In the genomic region with DNA sequence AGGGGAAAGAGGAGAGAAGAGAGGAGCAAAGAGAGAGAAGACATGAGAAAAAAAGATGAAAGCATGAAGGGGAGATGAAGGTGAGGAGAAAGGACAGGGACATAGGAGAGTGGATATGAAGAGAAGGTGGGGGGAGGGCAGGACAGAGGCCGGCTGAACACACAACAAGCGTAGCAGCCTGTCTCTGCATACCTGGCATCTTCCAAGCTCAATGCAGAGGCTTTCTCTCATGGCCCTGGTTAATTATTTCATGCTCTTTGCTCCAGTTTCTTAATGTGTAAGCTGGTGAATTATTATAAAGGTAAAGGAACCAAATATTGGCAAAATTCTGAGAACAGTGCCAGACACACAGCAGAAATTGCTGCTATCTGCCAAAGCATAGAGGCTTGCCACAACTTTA, we compare ENCODE assay signal across 30 mouse cellular contexts. TPM values are rescaled to one million over a fixed set of nuclear protein-coding genes. Genes with fewer than 3 reads are reported as not detected.
DNase-seq lines count a peak whose midpoint lies in the region; ATAC-seq and TF ChIP-seq lines count a peak whose summit lies in the region.
"Had no signal": no experiment of that assay in that cellular context is flagged by ENCODE, and none has a peak within 500 bp of the region (broad histone marks: within the 10 kb centered on the region; RNA-seq: fewer than 3 reads in every experiment).

No protein-coding gene starts in this region.

- H3K9me3 ChIP-seq in kidney, embryonic 14.5 days (ENCODE audit: control insufficient read depth, low read length): no peaks in the 10 kb centered on the region
- no peaks in the 10 kb centered on the region for H3K9me3 ChIP-seq in kidney, embryonic 16.5 days (ENCODE audit: low read length)
- H3K9me3 ChIP-seq: embryonic facial prominence, embryonic 10.5 days; embryonic facial prominence, embryonic 13.5 days; G1E; heart, embryonic 10.5 days; heart, embryonic 13.5 days had no signal

- no peak for ATAC-seq in kidney, embryonic 14.5 days (ENCODE audit: low FRiP score, low TSS enrichment)
- ATAC-seq in kidney, embryonic 16.5 days (ENCODE audit: low FRiP score, low TSS enrichment): peak; percentile 79; the same call in 1 of the 2 replicates
- ATAC-seq: forebrain, embryonic 14.5 days; forebrain, postnatal 0 days; hindbrain, postnatal 0 days; Patski had no signal

- no peak overlapping the region for H3K9ac ChIP-seq in kidney, embryonic 14.5 days (ENCODE audit: low read depth, low read length)
- no peak overlapping the region for H3K9ac ChIP-seq in kidney, embryonic 16.5 days (replicated peaks; ENCODE audit: low read length)
- H3K9ac ChIP-seq: embryonic facial prominence, embryonic 13.5 days; forebrain, postnatal 0 days; heart, embryonic 13.5 days; hindbrain, embryonic 14.5 days had no signal

- H3K4me1 ChIP-seq in kidney, embryonic 14.5 days (ENCODE audit: control insufficient read depth, insufficient read depth, low read length): no peaks in the 10 kb centered on the region
- no peaks in the 10 kb centered on the region for H3K4me1 ChIP-seq in kidney, embryonic 16.5 days (ENCODE audit: insufficient read depth, low read length)
- H3K4me1 ChIP-seq in cerebellum, adult 2 months (ENCODE audit: control insufficient read depth, insufficient read depth, low read length): no peaks in the 10 kb centered on the region
- H3K4me1 ChIP-seq: embryonic facial prominence, embryonic 10.5 days; embryonic facial prominence, embryonic 13.5 days; heart, embryonic 10.5 days; heart, embryonic 13.5 days had no signal

- DNase-seq in kidney, adult 18-20 months: peak; percentile 17
- DNase-seq in kidney, adult 8-10 months: peak; percentile 42 to 50
- DNase-seq in kidney, postnatal 36 days: peak; percentile 39 to 64
- DNase-seq in right cerebral cortex, postnatal 14 days: no peak
- no peak for DNase-seq in cerebellum, adult 2 months
- DNase-seq: adrenal gland, postnatal 10 days; adrenal gland, postnatal 36 days; B cell, adult 2 months; cerebellum, adult 11 months; cerebellum, adult 8-10 months; cerebellum, postnatal 36 days; embryo, embryonic 11 days; gastrocnemius, adult 2 months; gastrocnemius, postnatal 14 days; heart, adult 2 months; heart, postnatal 14 days; heart, postnatal 4 days had no signal

- no peak overlapping the region for H3K4me3 ChIP-seq in kidney, embryonic 14.5 days (ENCODE audit: low read length)
- no peak overlapping the region for H3K4me3 ChIP-seq in kidney, embryonic 16.5 days (ENCODE audit: low read length)
- H3K4me3 ChIP-seq in cerebellum, adult 2 months (replicated peaks; ENCODE audit: insufficient read depth, low read depth, low read length): no peak overlapping the region
- H3K4me3 ChIP-seq: embryonic facial prominence, embryonic 10.5 days; embryonic facial prominence, embryonic 13.5 days; gastrocnemius, adult 2 months; heart, adult 2 months; heart, embryonic 10.5 days; heart, embryonic 13.5 days had no signal

- no peak overlapping the region for H3K4me2 ChIP-seq in kidney, embryonic 14.5 days (replicated peaks; ENCODE audit: low read depth, low read length)
- H3K4me2 ChIP-seq in kidney, embryonic 16.5 days (replicated peaks; ENCODE audit: low read depth, low read length): no peak overlapping the region
- H3K4me2 ChIP-seq: embryonic facial prominence, embryonic 13.5 days; heart, embryonic 13.5 days; hindbrain, embryonic 14.5 days had no signal

- no peaks in the 10 kb centered on the region for H3K27me3 ChIP-seq in kidney, embryonic 14.5 days (ENCODE audit: control insufficient read depth, insufficient read depth, low read length)
- no peaks in the 10 kb centered on the region for H3K27me3 ChIP-seq in kidney, embryonic 16.5 days (ENCODE audit: insufficient read depth, low read length)
- H3K27me3 ChIP-seq in cerebellum, adult 2 months (ENCODE audit: control insufficient read depth, insufficient read depth, low read length): no peaks in the 10 kb centered on the region
- H3K27me3 ChIP-seq: CH12.LX; embryonic facial prominence, embryonic 13.5 days; heart, embryonic 13.5 days had no signal

- 49% methylated on average over 2 of the region's 2 CpGs for WGBS in kidney, embryonic 14.5 days
- WGBS in kidney, embryonic 16.5 days: 58% methylated on average over 2 of the region's 2 CpGs
- WGBS in cerebellum, adult 2 months: 62% methylated on average over 2 of the region's 2 CpGs

- TF ChIP-seq POLR2A in cerebellum, adult 2 months (IDR thresholded peaks at IDR 0.05; ENCODE audit: borderline replicate concordance, insufficient read depth, low read length): no peak

- no peak for TF ChIP-seq CTCF in cerebellum, adult 2 months (IDR thresholded peaks at IDR 0.05; ENCODE audit: borderline replicate concordance, insufficient read depth, low read depth, low read length)

- H3K27ac ChIP-seq in kidney, embryonic 14.5 days (ENCODE audit: low read depth, low read length): no peak overlapping the region
- H3K27ac ChIP-seq in kidney, embryonic 16.5 days (ENCODE audit: low read length): no peak overlapping the region
- no peak overlapping the region for H3K27ac ChIP-seq in cerebellum, adult 2 months (ENCODE audit: insufficient read depth, low read length)
- H3K27ac ChIP-seq: embryonic facial prominence, embryonic 10.5 days; embryonic facial prominence, embryonic 13.5 days; gastrocnemius, adult 2 months; heart, adult 2 months; heart, embryonic 10.5 days; heart, embryonic 13.5 days; hindbrain, embryonic 14.5 days; hindbrain, postnatal 0 days had no signal

- no peaks in the 10 kb centered on the region for H3K36me3 ChIP-seq in kidney, embryonic 14.5 days (ENCODE audit: control insufficient read depth, insufficient read depth, low read length)
- no peaks in the 10 kb centered on the region for H3K36me3 ChIP-seq in kidney, embryonic 16.5 days (ENCODE audit: insufficient read depth, low read length)
- H3K36me3 ChIP-seq: embryonic facial prominence, embryonic 10.5 days; embryonic facial prominence, embryonic 13.5 days; G1E; heart, embryonic 10.5 days; heart, embryonic 13.5 days had no signal

RNA-seq across cellular contexts. Expression of a gene that starts 43.3 kb away (rescaled TPM):
- 5.9 and 7.3 TPM in 2 replicates for polyA plus RNA-seq in kidney, embryonic 14.5 days (2014; fragmentation: Nextera tagmentation; extraction: Ambion mirVana)
- polyA plus RNA-seq in kidney, embryonic 16.5 days (2015; fragmentation: Nextera tagmentation; extraction: Ambion mirVana): 5.3 and 8.5 TPM in 2 replicates
- polyA plus RNA-seq in cerebellum, adult 2 months (2012; rRNA removed): 109 and 131 TPM in 2 replicates
- polyA plus RNA-seq: G1E had no signal

RNA-seq across cellular contexts. Expression of a gene that starts 52.8 kb away (rescaled TPM):
- polyA plus RNA-seq in kidney, embryonic 14.5 days (2014; fragmentation: Nextera tagmentation; extraction: Ambion mirVana): 16.7 and 19.3 TPM in 2 replicates
- polyA plus RNA-seq in kidney, embryonic 16.5 days (2015; fragmentation: Nextera tagmentation; extraction: Ambion mirVana): 33.3 and 39.2 TPM in 2 replicates
- polyA plus RNA-seq in cerebellum, adult 2 months (2012; rRNA removed): 29.6 and 37.7 TPM in 2 replicates
- polyA plus RNA-seq: G1E had no signal

Comparison
In these comparisons a context has a peak if more than half of its experiments do, and no peak if none do; other contexts are left out.
1. DNase-seq: peak in kidney, adult 18-20 months (single experiment), kidney, adult 8-10 months (2 of 2) and kidney, postnatal 36 days (2 of 2); none in right cerebral cortex, postnatal 14 days (single experiment) and cerebellum, adult 2 months (0 of 2).
2. RNA of a gene that starts 43.3 kb away (polyA plus RNA-seq): 109 to 131 TPM in cerebellum, adult 2 months; 5.9 to 7.3 TPM in kidney, embryonic 14.5 days and 5.3 to 8.5 TPM in kidney, embryonic 16.5 days; every median in the first group is over 10 times any median in the second.